8 mouse cellular contexts compared by ENCODE assay signal in the genomic region with DNA sequence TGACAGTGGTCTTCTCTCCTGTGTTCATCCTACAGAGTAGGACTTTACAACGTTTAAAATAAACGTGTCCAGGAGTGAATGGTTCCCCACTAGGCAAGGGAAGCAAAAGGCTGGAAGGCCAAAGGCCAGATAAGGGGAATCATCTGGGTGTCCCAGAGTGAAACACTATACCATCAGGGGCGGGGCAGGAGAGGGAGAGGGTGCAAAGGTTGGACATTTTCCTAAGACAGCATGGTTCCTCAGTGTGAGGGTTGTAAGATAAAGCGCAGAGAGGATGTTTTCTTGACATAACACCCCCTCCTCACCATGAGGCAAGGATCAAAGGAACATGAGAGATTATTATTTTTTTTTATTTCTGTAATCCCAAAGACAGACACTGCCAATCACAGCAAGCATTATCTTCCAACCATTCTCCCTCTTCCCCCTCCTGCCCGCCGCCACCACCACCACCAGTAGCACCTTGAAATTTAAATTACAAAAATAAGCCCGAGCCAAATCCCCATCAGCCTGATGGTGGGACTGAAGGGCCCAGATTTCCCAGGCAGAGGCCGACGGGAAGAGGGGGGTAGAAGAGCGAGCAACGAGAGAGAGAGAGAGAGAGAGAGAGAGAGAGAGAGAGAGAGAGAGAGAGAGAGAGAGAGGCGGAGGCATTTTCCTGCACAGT. TPM values are rescaled to one million over a fixed set of nuclear protein-coding genes. Genes with fewer than 3 reads are reported as not detected.
A peak's percentile ranks its signal among the peaks of the same experiment; 100 is the strongest.
DNase-seq lines count a peak whose midpoint lies in the region; ATAC-seq and TF ChIP-seq lines count a peak whose summit lies in the region.

No protein-coding gene starts in this region.

- no peak for TF ChIP-seq POLR2A in cerebellum, adult 2 months (IDR thresholded peaks at IDR 0.05; ENCODE audit: borderline replicate concordance, insufficient read depth, low read length)

- H3K4me3 ChIP-seq in cerebellum, adult 2 months (replicated peaks; ENCODE audit: insufficient read depth, low read depth, low read length), result peak overlapping the region; percentile 77
- peak overlapping the region; percentile 58 for H3K4me3 ChIP-seq in lung, embryonic 14.5 days (ENCODE audit: low read depth, low read length)
- H3K4me3 ChIP-seq in hindbrain, embryonic 13.5 days, result peak overlapping the region; percentile 59
- H3K4me3 ChIP-seq in midbrain, embryonic 15.5 days, result peak overlapping the region; percentile 66

- peak in 1 of 2 experiments; percentile 3 for DNase-seq in cerebellum, adult 2 months
- DNase-seq in cerebellum, postnatal 36 days, result no peak
- peak; percentile 19 for DNase-seq in lung, embryonic 14.5 days
- DNase-seq in lung, postnatal 14 days, result no peak
- DNase-seq in thymus, postnatal 25 days, result no peak
- no peak for DNase-seq in gastrocnemius, adult 8-10 months (ENCODE audit: low spot score in 2 of 2)

- no peaks in the 10 kb centered on the region for H3K36me3 ChIP-seq in lung, embryonic 14.5 days (ENCODE audit: insufficient read depth)
- peaks cover 3% of the 10 kb centered on the region; the same call in 1 of the 2 replicates for H3K36me3 ChIP-seq in hindbrain, embryonic 13.5 days
- H3K36me3 ChIP-seq in midbrain, embryonic 15.5 days (replicated peaks), result no peaks in the 10 kb centered on the region

- H3K27ac ChIP-seq in cerebellum, adult 2 months (ENCODE audit: insufficient read depth, low read length), result no peak overlapping the region
- H3K27ac ChIP-seq in lung, embryonic 14.5 days (ENCODE audit: low read depth), result no peak overlapping the region
- H3K27ac ChIP-seq in hindbrain, embryonic 13.5 days, result peak overlapping the region; percentile 89
- H3K27ac ChIP-seq in midbrain, embryonic 15.5 days, result peak overlapping the region; percentile 92

- ATAC-seq in lung, embryonic 14.5 days (ENCODE audit: insufficient read depth), result peak; percentile 54; the same call in 1 of the 2 replicates
- ATAC-seq in hindbrain, embryonic 13.5 days (ENCODE audit: low FRiP score), result peak; percentile 29; the same call in 1 of the 2 replicates
- ATAC-seq in midbrain, embryonic 15.5 days (replicated peaks), result peak; percentile 58

- no peak for TF ChIP-seq CTCF in cerebellum, adult 2 months (IDR thresholded peaks at IDR 0.05; ENCODE audit: borderline replicate concordance, insufficient read depth, low read depth, low read length)
- no peak for TF ChIP-seq CTCF in lung, embryonic 14.5 days (IDR thresholded peaks at IDR 0.05; ENCODE audit: low read depth)

- no peaks in the 10 kb centered on the region for H3K9me3 ChIP-seq in lung, embryonic 14.5 days (ENCODE audit: low read depth, low read length)
- no peaks in the 10 kb centered on the region for H3K9me3 ChIP-seq in hindbrain, embryonic 13.5 days
- no peaks in the 10 kb centered on the region for H3K9me3 ChIP-seq in midbrain, embryonic 15.5 days

- WGBS in cerebellum, adult 2 months, result 6% methylated on average over 11 of the region's 12 CpGs
- WGBS in lung, embryonic 14.5 days, result 5% methylated on average over 10 of the region's 12 CpGs
- 10% methylated on average over 9 of the region's 12 CpGs for WGBS in hindbrain, embryonic 13.5 days
- WGBS in midbrain, embryonic 15.5 days, result 22% methylated on average over 11 of the region's 12 CpGs

- H3K4me2 ChIP-seq in lung, embryonic 14.5 days, result peak overlapping the region; percentile 67
- peak overlapping the region; percentile 54 for H3K4me2 ChIP-seq in hindbrain, embryonic 13.5 days
- peak overlapping the region; percentile 53 for H3K4me2 ChIP-seq in midbrain, embryonic 15.5 days

- H3K9ac ChIP-seq in lung, embryonic 14.5 days, result peak overlapping the region; percentile 68
- peak overlapping the region; percentile 80 for H3K9ac ChIP-seq in hindbrain, embryonic 13.5 days
- peak overlapping the region; percentile 77 for H3K9ac ChIP-seq in midbrain, embryonic 15.5 days

- H3K27me3 ChIP-seq in cerebellum, adult 2 months (ENCODE audit: control insufficient read depth, insufficient read depth, low read length), result no peaks in the 10 kb centered on the region
- H3K27me3 ChIP-seq in lung, embryonic 14.5 days (ENCODE audit: insufficient read depth, low read length), result no peaks in the 10 kb centered on the region
- H3K27me3 ChIP-seq in hindbrain, embryonic 13.5 days, result no peaks in the 10 kb centered on the region
- H3K27me3 ChIP-seq in midbrain, embryonic 15.5 days (replicated peaks), result no peaks in the 10 kb centered on the region

- H3K4me1 ChIP-seq in cerebellum, adult 2 months (ENCODE audit: control insufficient read depth, insufficient read depth, low read length), result peaks cover 3% of the 10 kb centered on the region; the same call in 1 of the 2 replicates
- no peaks in the 10 kb centered on the region for H3K4me1 ChIP-seq in lung, embryonic 14.5 days (ENCODE audit: insufficient read depth)
- H3K4me1 ChIP-seq in hindbrain, embryonic 13.5 days (replicated peaks), result 0 out of 2 replicates have a peak, but pooled peaks cover 2% of the 10 kb centered on the region
- H3K4me1 ChIP-seq in midbrain, embryonic 15.5 days, result no peaks in the 10 kb centered on the region

RNA-seq across cellular contexts. Expression of gene Smarca1, which starts 1.4 kb away (rescaled TPM):
- polyA plus RNA-seq in cerebellum, adult 2 months (2012; rRNA removed), result 5.7 and 6.1 TPM in 2 replicates
- 29.9 and 32.5 TPM in 2 replicates for polyA plus RNA-seq in lung, embryonic 14.5 days (2014; fragmentation: Nextera tagmentation; extraction: Ambion mirVana)
- 36.9 and 40.4 TPM in 2 replicates for polyA plus RNA-seq in hindbrain, embryonic 13.5 days (2015; fragmentation: Nextera tagmentation; extraction: Ambion mirVana)
- 32.9 and 37.3 TPM in 2 replicates for polyA plus RNA-seq in midbrain, embryonic 15.5 days (2015; fragmentation: Nextera tagmentation; extraction: Ambion mirVana)
- 1 to 10 TPM; 4.4 to 8.4 (median 6.5) TPM for total RNA-seq in gastrocnemius, adult 8-10 months (2022)

RNA-seq across cellular contexts. Expression of gene Ocrl, which starts 20.8 kb away (rescaled TPM):
- 50.6 and 52.6 TPM in 2 replicates for polyA plus RNA-seq in cerebellum, adult 2 months (2012; rRNA removed)
- polyA plus RNA-seq in lung, embryonic 14.5 days (2014; fragmentation: Nextera tagmentation; extraction: Ambion mirVana), result 22.0 and 22.3 TPM in 2 replicates
- polyA plus RNA-seq in hindbrain, embryonic 13.5 days (2015; fragmentation: Nextera tagmentation; extraction: Ambion mirVana), result 25.8 and 26.0 TPM in 2 replicates
- polyA plus RNA-seq in midbrain, embryonic 15.5 days (2015; fragmentation: Nextera tagmentation; extraction: Ambion mirVana), result 34.9 and 35.8 TPM in 2 replicates
- total RNA-seq in gastrocnemius, adult 8-10 months (2022), result 10 to 100 TPM; 12.5 to 18.1 (median 13.1) TPM

Comparison
In these comparisons a context has a peak if more than half of its experiments do, and no peak if none do; other contexts are left out.
1. H3K27ac ChIP-seq: peak in hindbrain, embryonic 13.5 days (single experiment) and midbrain, embryonic 15.5 days (single experiment); none in cerebellum, adult 2 months (single experiment) and lung, embryonic 14.5 days (single experiment).
2. Peak in every context shown above with its lines, with median percentiles within 50 percentile points of each other: H3K4me3 ChIP-seq, ATAC-seq, H3K4me2 ChIP-seq and H3K9ac ChIP-seq.